Mouse (Mus musculus) heart, postnatal 0 days (tissue): ENCODE measurements around the gene Pdxdc1. TPM values are rescaled to one million over a fixed set of nuclear protein-coding genes. Genes with fewer than 3 reads are reported as not detected.
"Not testable (repeated sequence)": the region's sequence is repeated elsewhere in the genome, so short reads cannot be mapped to it uniquely, and the experiment has no call there.

Source experiments
- ATAC-seq: fragments of 200-750 bp; cut with Nextera tagmentation; 2 replicates; pipeline ENCODE4 v1.8.0; 2017; ENCODE audit warnings: low read depth, moderate number of reproducible peaks, moderate library complexity; ENCODE audit not compliant: insufficient read depth
- DNase-seq: peaks from one replicate; pipeline ENCODE4 v3.0.0-alpha.2; 2016; ENCODE audit warnings: low spot score
- H3K27ac ChIP-seq: fragments of 300-500 bp; sonication (generic); 2 replicates; pipeline ENCODE4 v1.5.1; 2014; ENCODE audit warnings: low read depth, mild to moderate bottlenecking
- H3K27me3 ChIP-seq: fragments of 300-500 bp; sonication (generic); 2 replicates; pipeline ENCODE4 v1.6.1; 2014; ENCODE audit warnings: low read length, mixed read lengths; ENCODE audit not compliant: control insufficient read depth, insufficient read depth
- H3K36me3 ChIP-seq: fragments of 300-500 bp; sonication (generic); replicated peaks from 2 replicates; pipeline ENCODE4 v1.6.1; 2014; ENCODE audit warnings: low read length, mixed read lengths; ENCODE audit not compliant: control insufficient read depth, insufficient read depth
- H3K4me1 ChIP-seq: fragments of 300-500 bp; sonication (generic); 2 replicates; pipeline ENCODE4 v1.6.1; 2014; ENCODE audit warnings: antibody characterized with exemption; ENCODE audit not compliant: control insufficient read depth, insufficient read depth
- H3K4me2 ChIP-seq: fragments of 300-500 bp; sonication (generic); 2 replicates; pipeline ENCODE4 v1.6.1; 2014; ENCODE audit warnings: low read depth, mild to moderate bottlenecking, low read length, moderate library complexity
- H3K4me3 ChIP-seq: fragments of 300-500 bp; sonication (generic); 2 replicates; pipeline ENCODE4 v1.5.1; 2014; ENCODE audit warnings: low read depth, low read length
- H3K9ac ChIP-seq: fragments of 300-500 bp; sonication (generic); replicated peaks from 2 replicates; pipeline ENCODE4 v1.6.1; 2014; ENCODE audit warnings: low read depth, low read length, mixed read lengths
- H3K9me3 ChIP-seq: fragments of 300-500 bp; sonication (generic); replicated peaks from 2 replicates; pipeline ENCODE4 v1.6.1; 2016; ENCODE audit warnings: low read length; ENCODE audit not compliant: control insufficient read depth
- CTCF ChIP-seq: IDR thresholded peaks from 2 replicates; pipeline ENCODE4 v1.5.1; 2016; ENCODE audit warnings: antibody characterized with exemption, control low read depth, low read depth
- EP300 ChIP-seq: IDR thresholded peaks from 2 replicates; pipeline ENCODE4 v1.6.1; 2016; ENCODE audit warnings: antibody characterized with exemption, low read depth
- WGBS: fragments of 180-500 bp; shearing (Covaris S2); extraction: QIAGEN DNeasy Blood & Tissue Kit; methylation state at CpG from one replicate; pipeline ENCODE4 v1.1.7; 2014; 5-methylcytosine and 5-hydroxymethylcytosine counted together
- polyA plus RNA-seq: library from polyadenylated mRNA; unstranded; fragments of >200 nt; fragmentation: Nextera tagmentation; extraction: Ambion mirVana; gene quantifications from 2 replicates; pipeline ENCODE4 v1.2.1, GENCODE M21; 2015
- total RNA-seq: library from RNA; depleted of rRNA; stranded (reverse); fragments of >200 nt; gene quantifications from 2 replicates; pipeline ENCODE4 v1.2.3, GENCODE M21; 2014; ENCODE audit warnings: low replicate concordance

Gene Pdxdc1
- total and polyA plus RNA-seq, 2 experiments from 2014 or later = 49.9 to 75.6 TPM

DNA sequence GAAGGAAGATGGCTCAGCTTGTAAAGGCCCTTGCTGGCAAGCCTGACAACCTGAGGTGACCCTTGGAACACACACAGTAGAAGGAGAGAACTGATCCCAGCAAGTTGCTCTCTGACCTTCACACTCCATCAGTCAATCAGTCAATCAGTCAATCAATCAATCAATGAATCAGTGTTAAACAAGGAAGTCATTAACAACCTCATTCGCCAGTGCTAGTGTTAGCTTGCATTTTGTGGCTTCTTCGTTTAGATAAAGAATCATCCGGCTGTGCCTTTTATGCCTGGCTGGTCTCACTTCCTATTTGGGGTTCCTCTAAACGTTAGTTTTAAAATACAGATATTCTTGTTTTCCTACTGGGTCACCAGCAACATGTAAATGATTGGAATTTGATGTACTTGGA is 41.2 kb upstream of the Pdxdc1 start:
- Histone ChIP-seq H3K27me3 (peaks cover 7% of the 10 kb centered on the region; the same call in 1 of the 2 replicates), H3K27ac (no peak overlapping the region), H3K9me3 (no peaks in the 10 kb centered on the region), H3K4me2 (no peak overlapping the region), H3K9ac (no peak overlapping the region), H3K4me3 (no peak overlapping the region), H3K36me3 (no peaks in the 10 kb centered on the region), H3K4me1 (no peaks in the 10 kb centered on the region)
- ATAC-seq (no peak), DNase-seq (no peak)
- WGBS = 50% methylated on average over 4 of the region's 4 CpGs
- TF ChIP-seq EP300 (no peak), CTCF (no peak)

DNA sequence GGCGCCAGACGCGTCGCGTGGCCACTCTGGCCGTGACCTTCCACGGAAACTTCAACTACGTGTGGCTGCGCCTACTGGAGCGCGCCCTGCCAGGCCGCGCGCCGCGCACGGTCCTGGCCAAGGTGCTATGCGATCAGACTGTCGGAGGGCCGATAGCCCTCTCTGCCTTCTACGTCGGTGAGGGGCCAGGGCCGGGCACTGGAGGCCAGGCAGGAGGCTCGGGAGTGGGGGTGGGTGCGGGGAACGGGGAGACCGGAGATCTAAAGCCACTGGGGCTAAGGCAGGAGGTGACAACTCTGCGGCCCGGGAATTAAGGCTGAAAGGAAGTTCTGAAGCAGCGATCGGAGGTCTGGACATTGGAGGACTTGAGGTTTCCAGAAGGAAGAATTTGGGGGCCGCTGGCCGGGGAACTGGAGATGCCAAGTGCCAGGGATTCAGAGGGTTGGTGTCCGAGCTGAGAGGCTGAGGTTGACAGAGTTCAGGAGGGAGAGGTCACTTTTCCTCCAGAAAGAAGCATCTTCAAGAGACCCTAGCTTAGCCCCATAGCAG is 38.0 kb upstream of the Pdxdc1 start:
- ATAC-seq = peak; percentile 66
- H3K27ac ChIP-seq = no peak overlapping the region
- H3K4me2 ChIP-seq = peak overlapping the region; percentile 80
- peak overlapping the region; percentile 48 for H3K9ac ChIP-seq
- H3K9me3 ChIP-seq = no peaks in the 10 kb centered on the region
- peak overlapping the region; percentile 53 for H3K4me3 ChIP-seq
- WGBS = 3% methylated on average over 34 of the region's 34 CpGs
- H3K27me3 ChIP-seq = peaks cover 7% of the 10 kb centered on the region; the same call in 1 of the 2 replicates
- H3K36me3 ChIP-seq = no peaks in the 10 kb centered on the region
- TF ChIP-seq EP300 (no peak), CTCF (no peak)
- DNase-seq = no peak
- H3K4me1 ChIP-seq = no peaks in the 10 kb centered on the region

DNA sequence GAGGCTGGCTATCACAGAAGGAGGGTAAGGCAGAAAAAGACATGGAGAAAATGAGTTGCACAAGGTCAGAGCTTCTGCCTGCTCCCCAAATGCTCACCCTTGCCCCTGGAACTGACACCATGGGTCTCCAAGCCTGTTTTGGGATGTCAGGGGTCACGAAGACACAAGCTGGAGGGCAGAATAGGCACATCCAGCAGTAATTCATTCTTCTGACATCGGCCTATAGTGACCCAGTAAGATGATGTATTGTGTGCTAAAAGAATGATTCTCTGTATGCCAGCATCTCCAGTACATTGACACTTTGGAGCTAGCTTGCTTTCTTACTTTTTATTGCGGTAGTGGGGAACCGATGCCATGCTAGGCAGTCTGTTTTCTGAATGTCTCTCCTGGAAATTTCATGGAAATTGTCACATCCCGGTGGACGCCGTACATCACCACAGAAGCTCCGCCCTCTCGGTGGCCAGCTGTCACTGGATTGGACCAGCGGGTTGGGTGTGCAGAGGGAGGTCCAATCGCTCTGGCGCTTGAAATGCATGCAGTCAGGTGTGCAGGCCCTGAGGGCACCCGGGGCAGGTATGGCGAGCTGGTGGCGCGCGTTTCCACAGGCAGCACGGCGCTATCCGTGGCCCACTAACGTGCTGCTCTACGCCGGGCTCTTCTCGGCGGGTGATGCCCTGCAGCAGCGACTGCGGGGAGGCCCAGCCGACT is 37.4 kb upstream of the Pdxdc1 start:
- H3K27ac ChIP-seq = no peak overlapping the region
- no peaks in the 10 kb centered on the region for H3K9me3 ChIP-seq
- TF ChIP-seq EP300 (no peak), CTCF (no peak)
- H3K9ac ChIP-seq = peak overlapping the region; percentile 48
- H3K27me3 ChIP-seq = peaks cover 7% of the 10 kb centered on the region; the same call in 1 of the 2 replicates
- DNase-seq = no peak
- H3K4me2 ChIP-seq = peak overlapping the region; percentile 80
- 6% methylated on average over 28 of the region's 28 CpGs for WGBS
- H3K4me3 ChIP-seq = peak overlapping the region; percentile 53
- H3K4me1 ChIP-seq = no peaks in the 10 kb centered on the region
- H3K36me3 ChIP-seq = no peaks in the 10 kb centered on the region
- peak; percentile 81 for ATAC-seq

DNA sequence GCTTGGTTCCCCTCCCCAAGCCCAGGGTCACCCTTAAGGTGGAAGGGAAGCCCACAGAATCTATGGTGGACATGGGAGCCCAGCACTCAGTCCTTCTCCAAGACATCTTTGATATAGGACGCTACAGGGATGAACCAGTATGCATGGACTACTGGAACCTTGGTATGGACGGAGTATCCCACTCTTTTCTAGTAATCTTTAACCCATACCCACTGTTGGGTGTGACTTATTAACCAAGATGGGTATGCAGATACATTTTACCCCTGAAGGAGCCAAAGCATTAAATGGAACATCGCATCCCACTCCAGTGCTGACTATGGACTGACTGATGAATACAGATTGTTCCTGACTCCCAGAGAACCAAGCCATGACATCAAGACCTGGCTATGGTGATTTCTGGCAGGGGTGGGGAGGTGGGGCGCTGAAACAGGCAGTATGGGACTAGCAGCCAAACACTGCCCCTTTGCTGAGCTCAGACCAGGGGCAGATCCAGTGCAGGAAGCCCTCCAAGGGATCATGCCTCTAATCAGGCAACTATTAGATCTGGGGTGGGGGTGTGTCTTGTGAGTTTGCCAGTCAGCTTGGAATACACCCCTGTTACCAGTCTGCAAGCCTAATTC is 24.6 kb upstream of the Pdxdc1 start:
- no peak for TF ChIP-seq CTCF
- TF ChIP-seq EP300 = no peak
- 79% methylated on average over 4 of the region's 4 CpGs for WGBS
- Histone ChIP-seq H3K4me1 (no peaks in the 10 kb centered on the region), H3K4me2 (no peak overlapping the region), H3K27ac (no peak overlapping the region), H3K9ac (no peak overlapping the region), H3K9me3 (no peaks in the 10 kb centered on the region; the same call in 1 of the 2 replicates), H3K36me3 (no peaks in the 10 kb centered on the region), H3K4me3 (no peak overlapping the region), H3K27me3 (no peaks in the 10 kb centered on the region)
- ATAC-seq (no peak), DNase-seq (no peak)

DNA sequence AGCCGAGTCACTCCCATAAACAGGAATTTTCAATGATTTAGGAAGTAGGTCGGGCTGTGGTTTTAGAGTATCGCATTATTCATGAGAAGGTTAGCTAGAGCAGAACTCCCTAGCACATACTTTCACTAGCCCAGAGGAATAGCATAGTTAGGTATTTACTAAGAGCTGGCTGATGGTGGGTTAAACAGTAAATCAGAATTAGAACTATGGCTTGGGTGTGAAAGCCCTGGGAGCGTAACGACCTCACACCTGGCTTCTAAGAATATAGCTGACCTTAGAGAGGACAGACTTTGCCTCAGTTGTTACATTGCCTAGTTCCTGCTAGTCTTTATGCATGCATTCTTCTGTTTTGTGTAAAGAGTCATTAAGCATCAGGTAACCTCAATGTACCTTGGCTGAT is 20.0 kb upstream of the Pdxdc1 start:
- WGBS = 86% methylated on average over 5 of the region's 5 CpGs

DNA sequence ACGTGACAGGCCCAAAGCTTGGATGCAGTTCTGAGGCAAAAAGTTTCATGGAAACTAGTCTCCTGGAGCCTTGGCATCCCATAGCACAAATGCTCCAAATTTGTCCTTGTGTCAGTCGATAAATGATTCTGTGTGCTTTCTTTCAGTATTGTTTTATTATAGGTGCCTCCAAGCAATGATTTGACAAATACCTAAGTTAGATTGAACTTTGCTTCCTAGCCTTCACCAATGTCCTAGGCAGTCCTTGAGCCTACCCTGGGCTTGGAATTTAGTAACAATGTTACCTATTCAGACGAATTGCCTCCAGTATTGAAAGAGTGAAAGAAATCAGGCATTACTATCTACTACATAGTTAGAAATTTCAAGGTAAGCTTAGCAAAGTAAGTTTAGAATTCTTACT is 19.6 kb upstream of the Pdxdc1 start:
- DNase-seq, H3K9me3 ChIP-seq, ATAC-seq, H3K4me1 ChIP-seq, H3K27ac ChIP-seq, H3K9ac ChIP-seq, H3K4me2 ChIP-seq, H3K27me3 ChIP-seq, H3K36me3 ChIP-seq, H3K4me3 ChIP-seq: not testable (repeated sequence)
- 81% methylated on average over 3 of the region's 3 CpGs for WGBS

More for the DNA sequence above, 20.0 kb upstream of the Pdxdc1 start:
- H3K9ac ChIP-seq, H3K27ac ChIP-seq, ATAC-seq, H3K4me3 ChIP-seq, H3K27me3 ChIP-seq, H3K4me1 ChIP-seq, H3K4me2 ChIP-seq, H3K36me3 ChIP-seq, DNase-seq, H3K9me3 ChIP-seq: not testable (repeated sequence)
